Mouse (Mus musculus) midbrain, embryonic 16.5 days (tissue): ENCODE measurements at regions not wholly inside any gene's neighbourhood (a gene's known extent, or its start where the extent isn't known, plus 50 kb on each side); places are given as distances from the start of the nearest gene placed in this dataset.

Experiments
- ATAC-seq: fragments of 200-750 bp; cut with Nextera tagmentation; 2 replicates; pipeline ENCODE4 v1.8.0; 2017; ENCODE audit warnings: moderate TSS enrichment
- H3K27ac ChIP-seq: fragments of 300-500 bp; sonication (generic); 2 replicates; pipeline ENCODE4 v1.5.1; 2014; ENCODE audit warnings: mild to moderate bottlenecking, low read length, mixed read lengths
- H3K27me3 ChIP-seq: fragments of 300-500 bp; sonication (generic); 2 replicates; pipeline ENCODE4 v1.6.1; 2014; ENCODE audit warnings: low read depth, low read length, mixed read lengths; ENCODE audit not compliant: control insufficient read depth, insufficient read depth
- H3K36me3 ChIP-seq: fragments of 300-500 bp; sonication (generic); 2 replicates; pipeline ENCODE4 v1.6.1; 2014; ENCODE audit warnings: mild to moderate bottlenecking, low read length, moderate library complexity, mixed read lengths; ENCODE audit not compliant: control insufficient read depth, insufficient read depth
- H3K4me1 ChIP-seq: fragments of 300-500 bp; sonication (generic); 2 replicates; pipeline ENCODE4 v1.6.1; 2014; ENCODE audit warnings: mild to moderate bottlenecking, low read length, mixed read lengths; ENCODE audit not compliant: control insufficient read depth, insufficient read depth
- H3K4me2 ChIP-seq: fragments of 300-500 bp; sonication (generic); 2 replicates; pipeline ENCODE4 v1.6.1; 2014; ENCODE audit warnings: mild to moderate bottlenecking, low read length, mixed read lengths
- H3K4me3 ChIP-seq: fragments of 300-500 bp; sonication (generic); 2 replicates; pipeline ENCODE4 v1.5.1; 2014; ENCODE audit warnings: low read depth, mild to moderate bottlenecking, low read length, moderate library complexity, mixed read lengths
- H3K9ac ChIP-seq: fragments of 300-500 bp; sonication (generic); 2 replicates; pipeline ENCODE4 v1.6.1; 2014; ENCODE audit warnings: low read depth, low read length, mixed read lengths
- H3K9me3 ChIP-seq: fragments of 300-500 bp; sonication (generic); replicated peaks from 2 replicates; pipeline ENCODE4 v1.6.1; 2014; ENCODE audit warnings: mild to moderate bottlenecking, low read length, mixed read lengths; ENCODE audit not compliant: control insufficient read depth, poor library complexity, severe bottlenecking
- WGBS: fragments of 180-500 bp; shearing (Covaris S2); extraction: QIAGEN DNeasy Blood & Tissue Kit; methylation state at CpG from one replicate; pipeline ENCODE4 v1.1.7; 2014; 5-methylcytosine and 5-hydroxymethylcytosine counted together

DNA sequence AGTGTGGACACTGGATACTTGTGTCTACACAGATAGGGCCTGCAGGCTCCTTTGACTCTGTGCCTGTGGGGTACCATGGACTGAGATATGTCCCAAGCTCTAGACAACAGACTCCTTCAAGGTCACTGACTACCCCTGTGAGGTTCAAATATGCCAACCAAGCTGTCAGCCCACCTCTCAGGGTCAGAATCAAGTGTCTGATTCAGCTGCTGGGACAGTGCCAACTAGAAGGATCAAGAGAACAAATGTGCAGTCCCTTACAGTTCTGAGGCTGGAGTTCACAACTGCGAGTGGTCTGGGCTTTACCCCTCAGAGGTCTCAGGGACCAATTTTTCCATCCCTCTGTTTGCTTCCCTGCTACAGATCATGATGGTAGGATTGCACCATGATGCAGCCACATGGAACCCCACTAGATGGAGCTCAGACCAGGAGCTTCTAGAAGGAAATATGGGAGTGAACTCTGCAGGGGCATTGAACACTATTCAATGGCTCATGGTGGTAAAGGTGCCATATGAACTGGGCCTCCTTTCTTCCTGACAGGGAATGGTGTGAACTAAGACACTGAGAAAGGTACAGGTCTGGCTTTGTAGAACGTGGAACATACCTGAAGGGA is 581.8 kb upstream of the Mki67 start:
- H3K4me2 ChIP-seq = no peak overlapping the region
- no peaks in the 10 kb centered on the region for H3K27me3 ChIP-seq
- no peaks in the 10 kb centered on the region for H3K9me3 ChIP-seq
- 82% methylated on average over 2 of the region's 2 CpGs for WGBS
- H3K36me3 ChIP-seq = no peaks in the 10 kb centered on the region
- no peak overlapping the region for H3K9ac ChIP-seq
- ATAC-seq = no peak
- no peaks in the 10 kb centered on the region for H3K4me1 ChIP-seq
- no peak overlapping the region for H3K27ac ChIP-seq
- no peak overlapping the region for H3K4me3 ChIP-seq

DNA sequence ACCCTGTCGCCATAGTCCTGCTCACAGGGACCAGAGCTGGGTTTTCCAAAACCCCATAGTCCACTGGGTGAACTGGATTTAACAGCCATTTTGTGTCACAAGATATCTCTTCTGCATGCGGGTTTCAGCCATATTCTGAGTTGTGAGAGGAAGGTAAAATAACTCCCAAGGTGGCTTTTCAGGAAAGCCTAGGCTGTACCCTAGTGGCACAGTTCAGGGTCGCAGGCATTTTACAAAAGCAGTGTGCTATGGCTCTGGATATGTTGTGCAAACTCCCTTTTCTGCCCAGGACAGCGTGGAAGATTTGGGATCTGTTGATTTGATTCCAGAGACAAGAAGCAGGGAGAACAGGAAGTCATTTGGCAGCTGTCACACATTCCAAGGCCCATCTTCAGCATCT is 588.3 kb upstream of the Mgmt start:
- no peaks in the 10 kb centered on the region for H3K4me1 ChIP-seq
- H3K4me3 ChIP-seq = no peak overlapping the region
- no peak overlapping the region for H3K9ac ChIP-seq
- 68% methylated on average over 4 of the region's 4 CpGs for WGBS
- H3K9me3 ChIP-seq = no peaks in the 10 kb centered on the region
- no peak overlapping the region for H3K27ac ChIP-seq
- no peaks in the 10 kb centered on the region for H3K36me3 ChIP-seq
- H3K27me3 ChIP-seq = no peaks in the 10 kb centered on the region
- H3K4me2 ChIP-seq = no peak overlapping the region
- no peak for ATAC-seq

DNA sequence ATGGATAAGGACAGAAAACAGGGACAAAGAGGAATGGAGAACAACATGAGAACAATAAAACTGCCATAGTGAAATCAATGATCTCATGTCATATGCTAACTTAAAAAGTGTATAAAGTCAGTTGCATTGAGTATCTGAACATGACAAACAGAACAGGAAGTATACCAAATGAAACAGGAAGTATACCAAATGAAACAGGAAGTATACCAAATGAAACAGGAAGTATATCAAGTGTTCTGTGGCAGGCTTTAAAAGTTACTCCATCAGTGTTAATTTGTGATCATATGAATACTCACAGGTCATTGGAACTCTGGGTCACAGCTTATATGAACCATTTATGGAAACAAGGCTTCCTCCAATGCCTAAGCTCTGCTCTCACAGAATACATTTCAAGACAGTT is 585.6 kb upstream of the Mgmt start:
- H3K9ac ChIP-seq = no peak overlapping the region
- H3K36me3 ChIP-seq = no peaks in the 10 kb centered on the region
- ATAC-seq = no peak
- no peaks in the 10 kb centered on the region for H3K9me3 ChIP-seq
- H3K4me3 ChIP-seq = no peak overlapping the region
- H3K4me1 ChIP-seq = no peaks in the 10 kb centered on the region
- no peak overlapping the region for H3K27ac ChIP-seq
- H3K4me2 ChIP-seq = no peak overlapping the region
- no peaks in the 10 kb centered on the region for H3K27me3 ChIP-seq

DNA sequence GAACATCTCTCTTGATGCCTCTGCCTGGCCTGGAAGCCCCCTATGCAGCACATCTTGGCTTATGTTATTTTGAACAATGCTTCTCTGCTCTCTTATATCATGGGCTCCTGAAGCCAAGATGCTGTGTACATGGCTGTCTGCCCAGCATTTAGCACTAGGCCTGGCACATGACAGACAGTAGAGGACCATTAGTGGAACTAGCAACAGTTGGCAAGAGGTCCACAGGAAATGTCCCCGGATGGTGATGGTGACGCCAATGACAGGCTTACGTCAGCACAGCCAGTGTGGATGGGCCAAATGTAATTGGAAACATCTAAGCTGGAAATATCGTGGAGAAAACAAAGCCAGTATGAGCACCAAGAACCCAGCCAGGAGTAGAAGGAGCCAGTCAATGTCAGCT is 567.1 kb upstream of the Mgmt start:
- H3K36me3 ChIP-seq = no peaks in the 10 kb centered on the region
- H3K27me3 ChIP-seq = no peaks in the 10 kb centered on the region
- WGBS = 92% methylated on average over 4 of the region's 4 CpGs
- H3K4me2 ChIP-seq = no peak overlapping the region
- H3K9me3 ChIP-seq = no peaks in the 10 kb centered on the region
- no peak overlapping the region for H3K9ac ChIP-seq
- no peaks in the 10 kb centered on the region for H3K4me1 ChIP-seq
- ATAC-seq = no peak
- no peak overlapping the region for H3K4me3 ChIP-seq
- no peak overlapping the region for H3K27ac ChIP-seq

DNA sequence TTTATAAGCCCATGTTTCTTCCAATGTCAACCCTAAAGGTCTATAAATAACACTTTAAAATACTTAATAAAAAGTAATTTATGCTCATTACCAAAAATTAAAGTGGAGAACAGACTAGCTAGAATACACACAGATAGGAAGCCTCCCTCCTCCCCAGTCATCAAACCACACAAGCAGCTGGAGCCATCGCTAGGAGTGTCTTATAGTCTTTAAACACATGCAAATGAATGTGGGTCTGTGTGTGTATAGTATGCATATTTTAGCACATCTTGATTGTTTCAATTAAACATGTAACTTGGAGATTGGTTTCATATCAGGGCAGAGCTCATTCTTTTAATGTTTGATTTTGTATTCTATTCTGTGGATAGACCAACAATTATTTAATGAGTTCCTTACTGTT is 564.0 kb upstream of the Mgmt start:
- Histone ChIP-seq H3K4me2 (no peak overlapping the region), H3K4me3 (no peak overlapping the region), H3K27ac (no peak overlapping the region), H3K9ac (no peak overlapping the region), H3K36me3 (no peaks in the 10 kb centered on the region), H3K27me3 (no peaks in the 10 kb centered on the region), H3K4me1 (no peaks in the 10 kb centered on the region), H3K9me3 (no peaks in the 10 kb centered on the region)
- ATAC-seq = no peak
- WGBS = 41% methylated on average over 1 of the region's 1 CpGs

DNA sequence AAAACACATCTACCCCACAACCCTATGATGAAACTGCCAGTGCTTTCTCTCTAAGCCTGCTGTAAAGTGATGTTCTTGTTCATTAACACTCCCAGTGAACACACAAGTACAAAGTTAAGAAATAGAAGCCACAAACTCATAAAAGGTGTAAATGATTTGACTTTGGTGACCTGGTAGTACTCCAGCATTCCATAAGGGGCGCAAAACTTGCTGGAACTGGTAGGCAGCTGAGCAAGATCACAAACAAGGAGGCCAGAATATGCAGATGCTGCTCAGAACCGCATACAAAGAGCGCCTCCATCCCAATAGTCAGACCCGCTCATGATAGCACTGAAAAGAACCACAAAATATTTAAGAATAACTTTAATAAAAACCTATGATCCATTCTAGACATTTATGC is 561.6 kb upstream of the Mgmt start:
- Histone ChIP-seq H3K4me2 (no peak overlapping the region), H3K9ac (no peak overlapping the region), H3K27me3 (no peaks in the 10 kb centered on the region), H3K9me3 (no peaks in the 10 kb centered on the region), H3K36me3 (no peaks in the 10 kb centered on the region), H3K4me3 (no peak overlapping the region), H3K4me1 (no peaks in the 10 kb centered on the region), H3K27ac (no peak overlapping the region)
- ATAC-seq = no peak
- WGBS = 63% methylated on average over 4 of the region's 4 CpGs

DNA sequence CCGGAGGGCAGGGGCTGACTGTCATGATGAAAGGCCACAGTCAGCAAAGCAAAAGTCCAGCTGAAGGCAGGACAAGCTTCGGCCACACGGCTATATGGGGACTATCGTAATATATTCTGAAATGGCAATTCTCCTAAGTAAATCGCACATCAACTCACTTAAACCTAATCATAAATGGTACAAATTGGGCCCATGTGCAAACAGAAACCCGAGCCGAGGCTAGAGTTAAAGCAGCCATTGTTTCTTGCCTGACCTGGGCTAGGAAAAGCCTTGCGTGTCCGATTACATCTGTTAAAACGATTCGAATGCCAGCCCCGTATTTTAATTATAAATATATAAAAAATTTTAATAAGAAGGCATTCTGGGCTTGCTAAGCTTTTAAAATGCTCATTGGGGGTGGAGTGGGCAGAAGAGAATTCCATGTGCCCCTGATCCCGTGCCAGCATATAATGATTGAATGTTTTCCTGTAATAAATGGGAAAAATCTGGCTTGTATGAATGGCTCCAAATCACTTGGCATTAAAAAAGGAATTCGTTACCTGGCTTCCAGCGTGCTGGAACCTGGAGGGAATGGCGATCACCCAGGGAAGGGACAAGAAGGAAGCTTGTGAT is 552.7 kb upstream of the Mgmt start:
- peaks cover 22% of the 10 kb centered on the region for H3K4me1 ChIP-seq
- no peak for ATAC-seq
- WGBS = 57% methylated on average over 16 of the region's 16 CpGs
- H3K27ac ChIP-seq = peak overlapping the region; percentile 59
- H3K27me3 ChIP-seq = no peaks in the 10 kb centered on the region
- H3K36me3 ChIP-seq = no peaks in the 10 kb centered on the region
- no peak overlapping the region for H3K4me2 ChIP-seq
- no peaks in the 10 kb centered on the region for H3K9me3 ChIP-seq
- no peak overlapping the region for H3K4me3 ChIP-seq
- H3K9ac ChIP-seq = 0 out of 2 replicates have a peak overlapping the region, but pooled peaks have one; percentile 15

DNA sequence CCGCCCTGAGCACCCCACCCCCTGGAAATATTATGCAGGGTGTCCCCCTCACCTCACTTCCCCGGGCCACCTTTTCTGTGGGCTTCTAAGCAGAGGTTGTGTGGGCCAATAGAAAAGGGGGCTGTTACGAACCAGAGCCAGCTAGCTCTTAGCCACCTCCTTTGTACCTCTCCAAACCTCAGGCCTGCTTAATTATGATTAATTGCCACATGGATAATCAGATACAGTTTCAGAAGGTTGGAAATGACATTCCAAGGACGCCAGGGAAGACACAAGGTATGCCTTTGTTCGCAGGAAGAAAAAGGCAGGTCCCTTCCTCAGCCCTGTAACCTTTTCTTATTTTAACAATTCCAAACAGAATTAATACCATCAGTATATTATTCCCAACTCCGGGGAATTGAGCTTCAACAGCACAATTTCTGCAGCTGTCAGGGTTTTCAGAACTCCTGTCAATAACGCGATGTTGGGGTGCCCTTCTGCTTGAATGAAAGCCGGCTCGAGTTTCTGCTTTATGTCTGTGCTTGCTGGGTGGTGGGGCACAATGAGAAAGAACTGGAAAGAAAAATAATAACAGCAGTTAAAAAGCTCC is 552.1 kb upstream of the Mgmt start:
- ATAC-seq = no peak
- H3K4me2 ChIP-seq = no peak overlapping the region

DNA sequence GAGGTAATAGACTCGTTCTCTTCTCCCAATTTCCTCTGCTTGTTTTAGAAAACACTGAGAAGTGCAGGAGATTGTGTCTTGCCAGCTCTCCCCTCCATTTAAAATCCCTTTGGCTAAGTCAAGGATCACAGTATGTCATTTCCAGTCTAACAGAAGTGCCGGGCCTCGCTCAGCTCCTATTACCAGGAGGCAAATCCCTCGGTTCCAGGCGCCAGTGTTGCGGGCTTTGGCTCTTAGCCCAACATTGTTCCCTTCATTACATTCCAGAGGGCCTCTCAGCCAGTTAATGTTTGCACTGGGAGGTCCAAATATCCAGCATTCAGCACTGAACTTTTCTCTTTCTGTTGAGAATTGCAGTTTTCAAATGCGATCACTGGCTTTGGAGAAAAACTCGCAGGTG is 551.6 kb upstream of the Mgmt start:
- Histone ChIP-seq H3K27me3 (no peaks in the 10 kb centered on the region), H3K4me1 (peaks cover 22% of the 10 kb centered on the region), H3K36me3 (no peaks in the 10 kb centered on the region), H3K9me3 (no peaks in the 10 kb centered on the region), H3K9ac (no peak overlapping the region), H3K4me2 (no peak overlapping the region), H3K4me3 (no peak overlapping the region), H3K27ac (peak overlapping the region; percentile 59)
- WGBS = 6% methylated on average over 8 of the region's 8 CpGs
- ATAC-seq = no peak

More for the DNA sequence above, 552.1 kb upstream of the Mgmt start:
- Histone ChIP-seq H3K9me3 (no peaks in the 10 kb centered on the region), H3K36me3 (no peaks in the 10 kb centered on the region), H3K9ac (0 out of 2 replicates have a peak overlapping the region, but pooled peaks have one; percentile 15), H3K27ac (peak overlapping the region; percentile 59), H3K4me1 (peaks cover 22% of the 10 kb centered on the region), H3K27me3 (no peaks in the 10 kb centered on the region), H3K4me3 (no peak overlapping the region)
- WGBS = 25% methylated on average over 10 of the region's 10 CpGs
